Mouse (Mus musculus): ENCODE results near the gene Atxn1. TPM values are rescaled to one million over a fixed set of nuclear protein-coding genes. Genes with fewer than 3 reads are reported as not detected.

Gene Atxn1
- polyA plus RNA-seq, 1 experiment, result 23.0 TPM

GRCm38 (mm10) chr13:45736241-45736640 lies 228.6 kb downstream of the Atxn1 start:
- H3K4me3 ChIP-seq (ENCODE audit: insufficient read depth, low read length), result no peak overlapping the region
- no peak for TF ChIP-seq POLR2A (IDR thresholded peaks at IDR 0.05; ENCODE audit: borderline replicate concordance, low read depth, low read length)
- no peak for TF ChIP-seq CTCF (IDR thresholded peaks at IDR 0.05; ENCODE audit: low read depth, low read length)
- H3K4me1 ChIP-seq (ENCODE audit: control insufficient read depth, insufficient read depth, low read length), result peaks cover 7% of the 10 kb centered on the region
- H3K27ac ChIP-seq (ENCODE audit: insufficient read depth, low read depth, low read length), result no peak overlapping the region

- TF ChIP-seq POLR2A (IDR thresholded peaks at IDR 0.05; ENCODE audit: borderline replicate concordance, low read depth, low read length) (no peak), CTCF (IDR thresholded peaks at IDR 0.05; ENCODE audit: low read depth, low read length) (no peak)
- Histone ChIP-seq H3K4me1 (ENCODE audit: control insufficient read depth, insufficient read depth, low read length) (peaks cover 7% of the 10 kb centered on the region), H3K4me3 (ENCODE audit: insufficient read depth, low read length) (no peak overlapping the region), H3K27ac (ENCODE audit: insufficient read depth, low read depth, low read length) (no peak overlapping the region)
Observed at GRCm38 (mm10) chr13:45735802-45736201, 229.0 kb downstream of the Atxn1 start.

GRCm38 (mm10) chr13:45734531-45734930 lies 230.3 kb downstream of the Atxn1 start:
- no peak overlapping the region for H3K4me3 ChIP-seq (ENCODE audit: insufficient read depth, low read length)
- no peak overlapping the region for H3K27ac ChIP-seq (ENCODE audit: insufficient read depth, low read depth, low read length)
- peaks cover 7% of the 10 kb centered on the region for H3K4me1 ChIP-seq (ENCODE audit: control insufficient read depth, insufficient read depth, low read length)
- no peak for TF ChIP-seq CTCF (IDR thresholded peaks at IDR 0.05; ENCODE audit: low read depth, low read length)
- TF ChIP-seq POLR2A (IDR thresholded peaks at IDR 0.05; ENCODE audit: borderline replicate concordance, low read depth, low read length), result no peak

GRCm38 (mm10) chr13:45732590-45732989 lies 232.2 kb downstream of the Atxn1 start:
- TF ChIP-seq POLR2A (IDR thresholded peaks at IDR 0.05; ENCODE audit: borderline replicate concordance, low read depth, low read length), result no peak
- Histone ChIP-seq H3K4me1 (ENCODE audit: control insufficient read depth, insufficient read depth, low read length) (peaks cover 7% of the 10 kb centered on the region), H3K4me3 (ENCODE audit: insufficient read depth, low read length) (no peak overlapping the region), H3K27ac (ENCODE audit: insufficient read depth, low read depth, low read length) (no peak overlapping the region)

- Histone ChIP-seq H3K4me1 (ENCODE audit: control insufficient read depth, insufficient read depth, low read length) (no peaks in the 10 kb centered on the region), H3K27ac (ENCODE audit: insufficient read depth, low read depth, low read length) (no peak overlapping the region), H3K4me3 (ENCODE audit: insufficient read depth, low read length) (no peak overlapping the region)
- no peak for TF ChIP-seq CTCF (IDR thresholded peaks at IDR 0.05; ENCODE audit: low read depth, low read length)
- TF ChIP-seq POLR2A (IDR thresholded peaks at IDR 0.05; ENCODE audit: borderline replicate concordance, low read depth, low read length), result no peak
Observed at GRCm38 (mm10) chr13:45726917-45727316, 237.9 kb downstream of the Atxn1 start.

- TF ChIP-seq POLR2A (IDR thresholded peaks at IDR 0.05; ENCODE audit: borderline replicate concordance, low read depth, low read length) (no peak), CTCF (IDR thresholded peaks at IDR 0.05; ENCODE audit: low read depth, low read length) (no peak)
- Histone ChIP-seq H3K4me3 (ENCODE audit: insufficient read depth, low read length) (no peak overlapping the region), H3K4me1 (ENCODE audit: control insufficient read depth, insufficient read depth, low read length) (no peaks in the 10 kb centered on the region), H3K27ac (ENCODE audit: insufficient read depth, low read depth, low read length) (no peak overlapping the region)
Observed at GRCm38 (mm10) chr13:45726181-45726580, 238.6 kb downstream of the Atxn1 start.

- H3K4me1 ChIP-seq (ENCODE audit: control insufficient read depth, insufficient read depth, low read length), result no peaks in the 10 kb centered on the region
- no peak for TF ChIP-seq CTCF (IDR thresholded peaks at IDR 0.05; ENCODE audit: low read depth, low read length)
- TF ChIP-seq POLR2A (IDR thresholded peaks at IDR 0.05; ENCODE audit: borderline replicate concordance, low read depth, low read length), result no peak
- no peak overlapping the region for H3K4me3 ChIP-seq (ENCODE audit: insufficient read depth, low read length)
- no peak overlapping the region for H3K27ac ChIP-seq (ENCODE audit: insufficient read depth, low read depth, low read length)
Observed at GRCm38 (mm10) chr13:45724507-45725259, 240.1 kb downstream of the Atxn1 start.

GRCm38 (mm10) chr13:45722885-45723284 lies 241.9 kb downstream of the Atxn1 start:
- TF ChIP-seq POLR2A (IDR thresholded peaks at IDR 0.05; ENCODE audit: borderline replicate concordance, low read depth, low read length) (no peak), CTCF (IDR thresholded peaks at IDR 0.05; ENCODE audit: low read depth, low read length) (no peak)
- H3K4me1 ChIP-seq (ENCODE audit: control insufficient read depth, insufficient read depth, low read length), result peaks cover 12% of the 10 kb centered on the region
- H3K27ac ChIP-seq (ENCODE audit: insufficient read depth, low read depth, low read length), result no peak overlapping the region
- H3K4me3 ChIP-seq (ENCODE audit: insufficient read depth, low read length), result no peak overlapping the region

- TF ChIP-seq POLR2A (IDR thresholded peaks at IDR 0.05; ENCODE audit: borderline replicate concordance, low read depth, low read length) (no peak), CTCF (IDR thresholded peaks at IDR 0.05; ENCODE audit: low read depth, low read length) (no peak)
- peaks cover 12% of the 10 kb centered on the region for H3K4me1 ChIP-seq (ENCODE audit: control insufficient read depth, insufficient read depth, low read length)
- H3K27ac ChIP-seq (ENCODE audit: insufficient read depth, low read depth, low read length), result no peak overlapping the region
- H3K4me3 ChIP-seq (ENCODE audit: insufficient read depth, low read length), result no peak overlapping the region
Observed at GRCm38 (mm10) chr13:45721621-45722020, 243.2 kb downstream of the Atxn1 start.

GRCm38 (mm10) chr13:45718850-45719249 lies 246.0 kb downstream of the Atxn1 start:
- Histone ChIP-seq H3K27ac (ENCODE audit: insufficient read depth, low read depth, low read length) (peak overlapping the region; percentile 22; the same call in 1 of the 2 replicates), H3K4me3 (ENCODE audit: insufficient read depth, low read length) (no peak overlapping the region), H3K4me1 (ENCODE audit: control insufficient read depth, insufficient read depth, low read length) (peaks cover 12% of the 10 kb centered on the region)
- TF ChIP-seq POLR2A (IDR thresholded peaks at IDR 0.05; ENCODE audit: borderline replicate concordance, low read depth, low read length), result no peak
- TF ChIP-seq CTCF (IDR thresholded peaks at IDR 0.05; ENCODE audit: low read depth, low read length), result no peak
